Mouse (Mus musculus): ENCODE measurements around the gene Cd2ap.

- no peak for TF ChIP-seq POLR2A (IDR thresholded peaks at IDR 0.05; ENCODE audit: borderline replicate concordance, low read depth, low read length)
- TF ChIP-seq CTCF (IDR thresholded peaks at IDR 0.05; ENCODE audit: low read depth, low read length): no peak
These were observed 13.3 kb downstream of the Cd2ap start for GRCm38 (mm10) chr17:42863186-42863585.

Data from bone marrow macrophage, adult 2 months (primary cell).